Mouse (Mus musculus): Measurements from ENCODE around the gene Plet1. TPM values are rescaled to one million over a fixed set of nuclear protein-coding genes. Genes with fewer than 3 reads are reported as not detected.

The Plet1 gene
- polyA plus RNA-seq, 1 experiment from 2014 or later, result not detected

DNA sequence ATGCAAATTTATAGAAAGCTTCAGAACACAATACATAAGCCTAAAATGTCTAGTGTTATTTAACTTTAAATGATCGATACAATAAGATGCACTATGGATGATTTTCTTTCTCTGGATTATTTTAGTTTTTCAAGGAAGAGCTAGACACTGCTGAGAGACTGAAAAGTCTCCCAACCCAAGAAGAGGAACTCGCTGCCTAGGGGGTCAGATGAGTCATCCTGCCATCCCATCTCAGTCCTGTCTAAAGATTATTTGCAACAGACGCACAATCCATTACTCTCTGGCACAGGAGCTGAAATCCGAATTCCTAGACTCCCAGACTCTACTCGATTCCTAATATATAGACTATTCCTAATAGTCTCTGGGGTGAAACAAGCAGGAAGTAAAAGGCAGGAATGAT, 57.9 kb downstream of the Plet1 start:
- DNase-seq (ENCODE audit: low spot score), result no peak
- no peaks in the 10 kb centered on the region for H3K4me1 ChIP-seq
- no peak overlapping the region for H3K4me3 ChIP-seq
- WGBS, result 82% methylated on average over 5 of the region's 5 CpGs
- no peaks in the 10 kb centered on the region for H3K27me3 ChIP-seq (ENCODE audit: low read depth, poor library complexity, severe bottlenecking)
- H3K9me3 ChIP-seq (replicated peaks), result no peaks in the 10 kb centered on the region
- H3K27ac ChIP-seq, result no peak overlapping the region
- no peaks in the 10 kb centered on the region for H3K36me3 ChIP-seq

DNA sequence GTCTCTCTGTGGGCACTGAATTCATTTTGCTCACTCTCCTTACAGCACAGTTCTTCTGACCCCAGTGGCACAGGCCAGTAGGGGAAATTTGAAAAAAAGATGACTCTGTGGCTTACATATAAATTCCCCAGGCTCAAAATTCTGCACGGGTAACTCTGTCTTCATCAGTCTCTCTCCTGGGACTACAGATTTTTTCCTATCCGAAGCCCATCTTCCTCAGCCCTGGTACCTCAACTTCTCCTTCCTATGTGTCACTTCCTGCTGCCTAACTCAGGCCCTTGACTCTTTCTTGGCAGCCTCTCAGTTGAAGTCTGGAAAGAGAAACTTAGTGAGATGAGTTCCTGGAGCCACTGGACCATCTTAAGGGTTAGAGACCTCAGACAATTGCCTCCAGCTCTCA, 59.2 kb downstream of the Plet1 start:
- no peak overlapping the region for H3K4me3 ChIP-seq
- no peaks in the 10 kb centered on the region for H3K9me3 ChIP-seq (replicated peaks)
- H3K36me3 ChIP-seq, result no peaks in the 10 kb centered on the region
- no peaks in the 10 kb centered on the region for H3K4me1 ChIP-seq
- no peak for DNase-seq (ENCODE audit: low spot score)
- 85% methylated on average over 2 of the region's 2 CpGs for WGBS
- H3K27ac ChIP-seq, result no peak overlapping the region
- no peaks in the 10 kb centered on the region for H3K27me3 ChIP-seq (ENCODE audit: low read depth, poor library complexity, severe bottlenecking)

DNA sequence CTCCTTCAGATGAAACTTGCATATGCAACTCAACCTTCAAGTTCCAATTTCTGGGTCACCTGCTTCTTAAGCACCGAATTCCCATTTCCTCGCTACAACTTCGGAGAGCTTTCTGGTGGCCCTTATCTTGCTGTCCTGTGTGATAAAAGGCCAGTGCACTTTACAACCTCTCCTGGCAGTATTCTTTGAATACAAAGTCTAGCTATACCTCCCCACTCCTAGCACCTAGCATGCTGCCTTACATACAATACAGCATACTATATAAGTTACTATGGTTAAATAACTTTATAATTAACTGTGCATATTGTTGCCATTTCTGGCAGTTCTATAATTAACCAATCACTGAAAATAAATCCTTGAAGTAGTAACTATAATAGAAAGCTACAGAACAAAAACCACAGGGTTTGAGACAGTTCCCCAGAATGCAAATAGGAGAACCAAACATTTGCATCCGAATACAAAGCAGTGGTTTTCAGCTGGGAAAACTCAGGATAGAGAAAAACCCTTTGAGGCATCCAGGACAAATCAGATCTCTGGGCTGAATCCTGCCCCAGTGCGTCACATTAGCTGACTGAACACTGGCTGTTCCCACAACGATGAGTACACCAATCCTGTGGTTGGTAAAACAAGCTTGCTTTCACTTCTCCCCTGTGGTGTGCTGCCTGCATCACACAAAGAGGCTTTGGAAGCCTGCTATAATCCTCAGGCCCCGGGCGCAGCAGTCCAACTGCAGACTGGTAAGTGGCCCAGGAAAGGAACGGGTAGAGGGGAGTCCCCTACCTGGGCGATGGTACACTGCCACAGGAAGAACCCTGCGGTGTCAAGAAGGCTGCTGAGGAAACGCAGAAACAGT, 60.1 kb downstream of the Plet1 start, which contains the start of gene Il18:
Gene Il18 (plus strand): TSS at position 587 of the 853 bp plus-strand sequence.
- Histone ChIP-seq H3K27me3 (ENCODE audit: low read depth, poor library complexity, severe bottlenecking) (no peaks in the 10 kb centered on the region), H3K27ac (0 out of 2 replicates have a peak within 1 kb of the TSS, but pooled peaks have one; percentile 50), H3K4me1 (no peaks in the 10 kb centered on the region), H3K9me3 (replicated peaks) (no peaks in the 10 kb centered on the region), H3K36me3 (no peaks in the 10 kb centered on the region), H3K4me3 (peak within 1 kb of the TSS; percentile 13)
- no peak for DNase-seq (ENCODE audit: low spot score)
- WGBS, result 36% methylated on average over 12 of the region's 12 CpGs

DNA sequence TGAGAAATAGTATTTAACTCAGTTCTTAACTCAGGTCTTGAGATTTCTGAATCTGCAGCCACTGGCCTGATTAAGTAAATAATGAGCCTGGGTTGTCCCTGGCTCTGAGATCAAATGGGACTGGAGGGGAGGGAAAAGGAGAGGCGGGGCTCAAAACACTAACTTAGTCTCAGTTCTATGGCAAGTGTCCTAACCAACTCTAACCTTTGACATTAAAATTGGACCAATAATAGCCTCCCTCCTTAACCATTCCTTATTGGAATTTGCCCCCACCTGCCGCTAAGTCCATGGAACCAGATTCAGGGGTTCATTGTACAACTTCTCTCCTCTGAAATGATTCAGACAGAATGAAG, 60.7 kb downstream of the Plet1 start, which contains the start of gene Bco2:
Gene Bco2 (minus strand): TSS at position 88 of the 353 bp plus-strand sequence.
- Histone ChIP-seq H3K4me1 (no peaks in the 10 kb centered on the region), H3K4me3 (peak within 1 kb of the TSS; percentile 13), H3K9me3 (replicated peaks) (no peaks in the 10 kb centered on the region), H3K36me3 (no peaks in the 10 kb centered on the region), H3K27ac (0 out of 2 replicates have a peak within 1 kb of the TSS, but pooled peaks have one; percentile 50), H3K27me3 (ENCODE audit: low read depth, poor library complexity, severe bottlenecking) (no peaks in the 10 kb centered on the region)
- DNase-seq (ENCODE audit: low spot score), result no peak
- 27% methylated on average over 2 of the region's 2 CpGs for WGBS

Other genes with a start within 250 kb of the Plet1 start
- 194 and 254 TPM in 2 replicates for gene Rpl10-ps3, start 149.6 kb upstream of the Plet1 start, polyA plus RNA-seq (2016; fragmentation: Nextera tagmentation; extraction: Ambion mirVana)
- gene Pts, start 34.2 kb downstream of the Plet1 start, polyA plus RNA-seq (2016; fragmentation: Nextera tagmentation; extraction: Ambion mirVana), result 53.4 and 59.2 TPM in 2 replicates
- gene Il18, start 60.3 kb downstream of the Plet1 start, polyA plus RNA-seq (2016; fragmentation: Nextera tagmentation; extraction: Ambion mirVana), result 0.50 TPM in 1 of 2 replicates, not detected in the other
- gene Bco2, start 60.7 kb downstream of the Plet1 start, polyA plus RNA-seq (2016; fragmentation: Nextera tagmentation; extraction: Ambion mirVana), result 0.06 TPM in 1 of 2 replicates, not detected in the other
- not detected in 2 replicates for gene Tex12, start 66.8 kb downstream of the Plet1 start, polyA plus RNA-seq (2016; fragmentation: Nextera tagmentation; extraction: Ambion mirVana)
- 337 and 352 TPM in 2 replicates for gene Sdhd, start 109.3 kb downstream of the Plet1 start, polyA plus RNA-seq (2016; fragmentation: Nextera tagmentation; extraction: Ambion mirVana)
- 297 and 307 TPM in 2 replicates for gene Timm8b, start 109.4 kb downstream of the Plet1 start, polyA plus RNA-seq (2016; fragmentation: Nextera tagmentation; extraction: Ambion mirVana)
- gene Pih1d2, start 122.8 kb downstream of the Plet1 start, polyA plus RNA-seq (2016; fragmentation: Nextera tagmentation; extraction: Ambion mirVana), result 5.1 and 5.4 TPM in 2 replicates
- gene Nkapd1, start 122.9 kb downstream of the Plet1 start, polyA plus RNA-seq (2016; fragmentation: Nextera tagmentation; extraction: Ambion mirVana), result 20.4 and 21.3 TPM in 2 replicates
- gene Dlat, start 165.3 kb downstream of the Plet1 start, polyA plus RNA-seq (2016; fragmentation: Nextera tagmentation; extraction: Ambion mirVana), result 61.7 and 62.1 TPM in 2 replicates
- 33.8 and 36.8 TPM in 2 replicates for gene Dixdc1, start 245.0 kb downstream of the Plet1 start, polyA plus RNA-seq (2016; fragmentation: Nextera tagmentation; extraction: Ambion mirVana)